Mouse (Mus musculus): ENCODE data around the gene Tuba8. TPM values are rescaled to one million over a fixed set of nuclear protein-coding genes. Genes with fewer than 3 reads are reported as not detected.

Gene Tuba8
- polyA plus RNA-seq, 1 experiment, result 5.4 TPM

GRCm38 (mm10) chr6:121221876-121222597, 11.5 kb downstream of the Tuba8 start:
- Histone ChIP-seq H3K4me1 (ENCODE audit: control insufficient read depth, insufficient read depth, low read length) (no peaks in the 10 kb centered on the region), H3K4me3 (ENCODE audit: insufficient read depth, low read length) (no peak overlapping the region), H3K27ac (ENCODE audit: insufficient read depth, low read length) (no peak overlapping the region)
- TF ChIP-seq POLR2A (IDR thresholded peaks at IDR 0.05; ENCODE audit: extremely low read depth, insufficient read depth, low read length) (no peak), CTCF (IDR thresholded peaks at IDR 0.05; ENCODE audit: extremely low read depth, insufficient read depth, low read length) (no peak)

- TF ChIP-seq POLR2A (IDR thresholded peaks at IDR 0.05; ENCODE audit: extremely low read depth, insufficient read depth, low read length), result no peak
- TF ChIP-seq CTCF (IDR thresholded peaks at IDR 0.05; ENCODE audit: extremely low read depth, insufficient read depth, low read length), result no peak
Measured at GRCm38 (mm10) chr6:121223001-121223400, 12.5 kb downstream of the Tuba8 start.

GRCm38 (mm10) chr6:121224067-121224466, 13.6 kb downstream of the Tuba8 start:
- H3K27ac ChIP-seq (ENCODE audit: insufficient read depth, low read length), result no peak overlapping the region
- no peak overlapping the region for H3K4me3 ChIP-seq (ENCODE audit: insufficient read depth, low read length)
- TF ChIP-seq CTCF (IDR thresholded peaks at IDR 0.05; ENCODE audit: extremely low read depth, insufficient read depth, low read length) (no peak), POLR2A (IDR thresholded peaks at IDR 0.05; ENCODE audit: extremely low read depth, insufficient read depth, low read length) (no peak)
- H3K4me1 ChIP-seq (ENCODE audit: control insufficient read depth, insufficient read depth, low read length), result no peaks in the 10 kb centered on the region

More at GRCm38 (mm10) chr6:121223001-121223400, 12.5 kb downstream of the Tuba8 start:
- Histone ChIP-seq H3K27ac (ENCODE audit: insufficient read depth, low read length) (no peak overlapping the region), H3K4me1 (ENCODE audit: control insufficient read depth, insufficient read depth, low read length) (no peaks in the 10 kb centered on the region), H3K4me3 (ENCODE audit: insufficient read depth, low read length) (no peak overlapping the region)

- TF ChIP-seq CTCF (IDR thresholded peaks at IDR 0.05; ENCODE audit: extremely low read depth, insufficient read depth, low read length), result no peak
- TF ChIP-seq POLR2A (IDR thresholded peaks at IDR 0.05; ENCODE audit: extremely low read depth, insufficient read depth, low read length), result no peak
- H3K4me3 ChIP-seq (ENCODE audit: insufficient read depth, low read length), result no peak overlapping the region
- no peak overlapping the region for H3K27ac ChIP-seq (ENCODE audit: insufficient read depth, low read length)
- H3K4me1 ChIP-seq (ENCODE audit: control insufficient read depth, insufficient read depth, low read length), result no peaks in the 10 kb centered on the region
Measured at GRCm38 (mm10) chr6:121224993-121225392, 14.5 kb downstream of the Tuba8 start.

GRCm38 (mm10) chr6:121226043-121226442, 15.5 kb downstream of the Tuba8 start:
- TF ChIP-seq CTCF (IDR thresholded peaks at IDR 0.05; ENCODE audit: extremely low read depth, insufficient read depth, low read length) (no peak), POLR2A (IDR thresholded peaks at IDR 0.05; ENCODE audit: extremely low read depth, insufficient read depth, low read length) (no peak)
- Histone ChIP-seq H3K4me1 (ENCODE audit: control insufficient read depth, insufficient read depth, low read length) (no peaks in the 10 kb centered on the region), H3K27ac (ENCODE audit: insufficient read depth, low read length) (no peak overlapping the region), H3K4me3 (ENCODE audit: insufficient read depth, low read length) (no peak overlapping the region)

- TF ChIP-seq POLR2A (IDR thresholded peaks at IDR 0.05; ENCODE audit: extremely low read depth, insufficient read depth, low read length) (no peak), CTCF (IDR thresholded peaks at IDR 0.05; ENCODE audit: extremely low read depth, insufficient read depth, low read length) (no peak)
- H3K4me3 ChIP-seq (ENCODE audit: insufficient read depth, low read length), result no peak overlapping the region
- no peak overlapping the region for H3K27ac ChIP-seq (ENCODE audit: insufficient read depth, low read length)
- no peaks in the 10 kb centered on the region for H3K4me1 ChIP-seq (ENCODE audit: control insufficient read depth, insufficient read depth, low read length)
Measured at GRCm38 (mm10) chr6:121226744-121227143, 16.2 kb downstream of the Tuba8 start.

GRCm38 (mm10) chr6:121228421-121228820, 17.9 kb downstream of the Tuba8 start:
- Histone ChIP-seq H3K4me3 (ENCODE audit: insufficient read depth, low read length) (no peak overlapping the region), H3K4me1 (ENCODE audit: control insufficient read depth, insufficient read depth, low read length) (no peaks in the 10 kb centered on the region), H3K27ac (ENCODE audit: insufficient read depth, low read length) (no peak overlapping the region)
- no peak for TF ChIP-seq POLR2A (IDR thresholded peaks at IDR 0.05; ENCODE audit: extremely low read depth, insufficient read depth, low read length)
- TF ChIP-seq CTCF (IDR thresholded peaks at IDR 0.05; ENCODE audit: extremely low read depth, insufficient read depth, low read length), result no peak

GRCm38 (mm10) chr6:121232652-121233051, 22.2 kb downstream of the Tuba8 start:
- Histone ChIP-seq H3K4me3 (ENCODE audit: insufficient read depth, low read length) (no peak overlapping the region), H3K4me1 (ENCODE audit: control insufficient read depth, insufficient read depth, low read length) (no peaks in the 10 kb centered on the region), H3K27ac (ENCODE audit: insufficient read depth, low read length) (no peak overlapping the region)
- TF ChIP-seq CTCF (IDR thresholded peaks at IDR 0.05; ENCODE audit: extremely low read depth, insufficient read depth, low read length) (no peak), POLR2A (IDR thresholded peaks at IDR 0.05; ENCODE audit: extremely low read depth, insufficient read depth, low read length) (no peak)

GRCm38 (mm10) chr6:121236386-121236785, 25.9 kb downstream of the Tuba8 start:
- Histone ChIP-seq H3K4me3 (ENCODE audit: insufficient read depth, low read length) (no peak overlapping the region), H3K4me1 (ENCODE audit: control insufficient read depth, insufficient read depth, low read length) (no peaks in the 10 kb centered on the region), H3K27ac (ENCODE audit: insufficient read depth, low read length) (no peak overlapping the region)
- TF ChIP-seq CTCF (IDR thresholded peaks at IDR 0.05; ENCODE audit: extremely low read depth, insufficient read depth, low read length) (no peak), POLR2A (IDR thresholded peaks at IDR 0.05; ENCODE audit: extremely low read depth, insufficient read depth, low read length) (no peak)

- H3K4me3 ChIP-seq (ENCODE audit: insufficient read depth, low read length), result no peak overlapping the region
- H3K27ac ChIP-seq (ENCODE audit: insufficient read depth, low read length), result no peak overlapping the region
- no peaks in the 10 kb centered on the region for H3K4me1 ChIP-seq (ENCODE audit: control insufficient read depth, insufficient read depth, low read length)
- TF ChIP-seq CTCF (IDR thresholded peaks at IDR 0.05; ENCODE audit: extremely low read depth, insufficient read depth, low read length) (no peak), POLR2A (IDR thresholded peaks at IDR 0.05; ENCODE audit: extremely low read depth, insufficient read depth, low read length) (no peak)
Measured at GRCm38 (mm10) chr6:121238209-121238608, 27.7 kb downstream of the Tuba8 start.

Data from cortical plate, adult 2 months (tissue).